Mouse (Mus musculus): ENCODE results near the gene Rbm15b.

GRCm38 (mm10) chr9:106893327-106893726 is 6.1 kb upstream of the Rbm15b start:
- TF ChIP-seq CTCF (IDR thresholded peaks at IDR 0.05; ENCODE audit: low read depth, low read length) (no peak), GATA1 (IDR thresholded peaks at IDR 0.05; ENCODE audit: borderline replicate concordance, low read length) (no peak)

Data from G1E (cell line).